Mouse (Mus musculus) megakaryocyte, embryonic 14.5 days (primary cell): ENCODE data around the gene Tbcd.

Experiments
- FLI1 ChIP-seq: IDR thresholded peaks from 2 replicates; pipeline ENCODE4 v1.6.1; 2012; ENCODE audit warnings: low read length, inconsistent platforms, mixed read lengths
- GATA1 ChIP-seq: IDR thresholded peaks from 3 replicates; pipeline ENCODE4 v1.6.1; 2012; ENCODE audit warnings: mixed read lengths, low read length, inconsistent platforms, borderline replicate concordance

GRCm38 (mm10) chr11:121415351-121415750 is 36.4 kb upstream of the Tbcd start:
- TF ChIP-seq FLI1 (no peak), GATA1 (no peak)
